Mouse (Mus musculus) midbrain, embryonic 16.5 days (tissue): Measurements from ENCODE around the gene Cdon. TPM values are rescaled to one million over a fixed set of nuclear protein-coding genes. Genes with fewer than 3 reads are reported as not detected.

Experiments
- ATAC-seq: fragments of 200-750 bp; cut with Nextera tagmentation; 2 replicates; pipeline ENCODE4 v1.8.0; 2017; ENCODE audit warnings: moderate TSS enrichment
- H3K27ac ChIP-seq: fragments of 300-500 bp; sonication (generic); 2 replicates; pipeline ENCODE4 v1.5.1; 2014; ENCODE audit warnings: mild to moderate bottlenecking, low read length, mixed read lengths
- H3K27me3 ChIP-seq: fragments of 300-500 bp; sonication (generic); 2 replicates; pipeline ENCODE4 v1.6.1; 2014; ENCODE audit warnings: low read depth, low read length, mixed read lengths; ENCODE audit not compliant: control insufficient read depth, insufficient read depth
- H3K36me3 ChIP-seq: fragments of 300-500 bp; sonication (generic); 2 replicates; pipeline ENCODE4 v1.6.1; 2014; ENCODE audit warnings: mild to moderate bottlenecking, low read length, moderate library complexity, mixed read lengths; ENCODE audit not compliant: control insufficient read depth, insufficient read depth
- H3K4me1 ChIP-seq: fragments of 300-500 bp; sonication (generic); 2 replicates; pipeline ENCODE4 v1.6.1; 2014; ENCODE audit warnings: mild to moderate bottlenecking, low read length, mixed read lengths; ENCODE audit not compliant: control insufficient read depth, insufficient read depth
- H3K4me2 ChIP-seq: fragments of 300-500 bp; sonication (generic); 2 replicates; pipeline ENCODE4 v1.6.1; 2014; ENCODE audit warnings: mild to moderate bottlenecking, low read length, mixed read lengths
- H3K4me3 ChIP-seq: fragments of 300-500 bp; sonication (generic); 2 replicates; pipeline ENCODE4 v1.5.1; 2014; ENCODE audit warnings: low read depth, mild to moderate bottlenecking, low read length, moderate library complexity, mixed read lengths
- H3K9ac ChIP-seq: fragments of 300-500 bp; sonication (generic); 2 replicates; pipeline ENCODE4 v1.6.1; 2014; ENCODE audit warnings: low read depth, low read length, mixed read lengths
- H3K9me3 ChIP-seq: fragments of 300-500 bp; sonication (generic); replicated peaks from 2 replicates; pipeline ENCODE4 v1.6.1; 2014; ENCODE audit warnings: mild to moderate bottlenecking, low read length, mixed read lengths; ENCODE audit not compliant: control insufficient read depth, poor library complexity, severe bottlenecking
- WGBS: fragments of 180-500 bp; shearing (Covaris S2); extraction: QIAGEN DNeasy Blood & Tissue Kit; methylation state at CpG from one replicate; pipeline ENCODE4 v1.1.7; 2014; 5-methylcytosine and 5-hydroxymethylcytosine counted together
- polyA plus RNA-seq: library from polyadenylated mRNA; unstranded; fragments of >200 nt; fragmentation: Nextera tagmentation; extraction: Ambion mirVana; gene quantifications from 2 replicates; pipeline ENCODE4 v1.2.1, GENCODE M21; 2015

The Cdon gene
- polyA plus RNA-seq, 1 experiment from 2014 or later, result 2.1 TPM

DNA sequence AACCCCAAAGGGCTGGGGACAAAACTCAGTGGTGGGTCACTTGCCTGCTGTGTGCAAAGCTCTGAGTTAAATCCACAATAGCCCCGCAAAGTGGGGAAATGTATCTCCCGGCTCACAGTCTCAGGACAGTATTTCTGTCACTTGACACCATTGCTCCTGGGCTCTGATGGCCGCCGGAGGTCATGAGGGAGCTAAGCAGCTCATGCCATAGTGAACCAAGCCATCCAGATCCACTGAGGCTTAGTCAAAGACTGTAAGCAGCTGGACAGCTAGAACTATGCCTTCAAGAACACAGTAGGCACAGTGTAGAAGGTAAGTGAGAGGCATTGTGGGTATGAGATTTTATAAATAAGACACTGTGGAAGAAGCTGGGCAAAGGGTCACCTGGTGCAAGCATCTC is 74.0 kb downstream of the Cdon start:
- no peak overlapping the region for H3K9ac ChIP-seq
- no peaks in the 10 kb centered on the region for H3K9me3 ChIP-seq
- peaks cover 6% of the 10 kb centered on the region; the same call in 1 of the 2 replicates for H3K36me3 ChIP-seq
- WGBS, result 61% methylated on average over 4 of the region's 4 CpGs
- H3K4me3 ChIP-seq, result no peak overlapping the region
- no peak for ATAC-seq
- no peaks in the 10 kb centered on the region for H3K27me3 ChIP-seq
- H3K27ac ChIP-seq, result no peak overlapping the region
- H3K4me2 ChIP-seq, result no peak overlapping the region
- no peaks in the 10 kb centered on the region for H3K4me1 ChIP-seq

DNA sequence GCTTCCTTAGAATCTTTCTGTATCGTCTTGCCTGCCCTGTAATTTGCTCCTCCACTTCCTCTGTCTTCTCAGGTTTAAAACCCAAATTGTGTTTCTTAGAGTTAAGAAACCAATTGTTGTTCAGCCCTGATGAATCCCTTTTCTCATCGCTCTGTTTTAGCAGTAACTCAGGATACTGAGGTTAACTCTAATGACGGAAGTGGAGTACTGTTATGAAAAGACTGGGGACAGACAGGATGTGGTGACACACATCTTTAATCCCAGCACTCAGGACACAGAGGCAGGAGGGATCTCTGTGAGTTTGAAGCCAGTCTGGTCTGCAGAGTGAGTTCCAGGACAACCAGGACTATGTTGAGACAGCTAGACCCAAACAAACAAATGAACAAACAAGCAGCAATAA is 74.5 kb downstream of the Cdon start:
- no peak overlapping the region for H3K9ac ChIP-seq
- WGBS, result 64% methylated on average over 3 of the region's 3 CpGs
- no peak overlapping the region for H3K27ac ChIP-seq
- ATAC-seq, result no peak
- no peaks in the 10 kb centered on the region for H3K27me3 ChIP-seq
- H3K4me2 ChIP-seq, result no peak overlapping the region
- H3K9me3 ChIP-seq, result no peaks in the 10 kb centered on the region
- peaks cover 6% of the 10 kb centered on the region; the same call in 1 of the 2 replicates for H3K36me3 ChIP-seq
- no peak overlapping the region for H3K4me3 ChIP-seq
- no peaks in the 10 kb centered on the region for H3K4me1 ChIP-seq

GRCm38 (mm10) chr9:35499946-35500345 is 79.0 kb downstream of the Cdon start:
- WGBS, result 84% methylated on average over 6 of the region's 6 CpGs
- Histone ChIP-seq H3K36me3 (peaks cover 2% of the 10 kb centered on the region; the same call in 1 of the 2 replicates), H3K4me1 (no peaks in the 10 kb centered on the region), H3K9ac (no peak overlapping the region), H3K4me3 (no peak overlapping the region), H3K27me3 (no peaks in the 10 kb centered on the region), H3K4me2 (no peak overlapping the region), H3K9me3 (no peaks in the 10 kb centered on the region), H3K27ac (no peak overlapping the region)
- no peak for ATAC-seq

- H3K4me1 ChIP-seq, result no peaks in the 10 kb centered on the region
- WGBS, result 81% methylated on average over 10 of the region's 10 CpGs
- H3K27me3 ChIP-seq, result no peaks in the 10 kb centered on the region
- H3K4me2 ChIP-seq, result no peak overlapping the region
- no peak overlapping the region for H3K9ac ChIP-seq
- H3K9me3 ChIP-seq, result no peaks in the 10 kb centered on the region
- ATAC-seq, result no peak
- no peak overlapping the region for H3K4me3 ChIP-seq
- H3K27ac ChIP-seq, result no peak overlapping the region
- peaks cover 2% of the 10 kb centered on the region; the same call in 1 of the 2 replicates for H3K36me3 ChIP-seq
These were observed 81.6 kb downstream of the Cdon start for GRCm38 (mm10) chr9:35502361-35503000.

DNA sequence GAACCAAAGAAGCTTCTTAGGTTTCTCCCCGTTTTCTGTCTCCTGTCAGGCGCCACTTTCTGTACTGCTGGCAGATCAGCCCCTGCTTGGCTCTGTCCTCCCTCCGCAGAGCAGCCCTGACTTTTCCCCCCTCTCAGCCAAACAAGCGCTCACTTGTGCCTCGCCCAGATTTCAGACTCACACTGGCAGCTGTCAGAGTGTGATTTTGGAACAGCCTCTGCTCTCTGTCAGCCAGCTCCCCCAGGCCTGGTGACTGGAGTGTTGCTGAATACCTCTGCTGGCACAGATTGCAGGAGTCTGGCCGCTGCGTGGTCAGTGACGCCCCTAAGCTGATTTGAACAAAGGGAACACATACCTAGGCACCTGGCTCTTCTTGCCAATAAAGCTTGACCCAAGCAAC is 87.3 kb downstream of the Cdon start:
- no peaks in the 10 kb centered on the region for H3K36me3 ChIP-seq
- H3K4me3 ChIP-seq, result no peak overlapping the region
- H3K9me3 ChIP-seq, result no peaks in the 10 kb centered on the region
- no peak overlapping the region for H3K4me2 ChIP-seq
- H3K9ac ChIP-seq, result no peak overlapping the region
- H3K27me3 ChIP-seq, result no peaks in the 10 kb centered on the region
- no peaks in the 10 kb centered on the region for H3K4me1 ChIP-seq
- H3K27ac ChIP-seq, result no peak overlapping the region
- ATAC-seq, result peak; percentile 57; the same call in 1 of the 2 replicates
- 44% methylated on average over 8 of the region's 8 CpGs for WGBS

GRCm38 (mm10) chr9:35513900-35514299 is 93.0 kb downstream of the Cdon start:
- Histone ChIP-seq H3K4me3 (no peak overlapping the region), H3K9me3 (no peaks in the 10 kb centered on the region), H3K4me1 (no peaks in the 10 kb centered on the region), H3K36me3 (no peaks in the 10 kb centered on the region), H3K9ac (no peak overlapping the region), H3K27me3 (no peaks in the 10 kb centered on the region), H3K4me2 (no peak overlapping the region), H3K27ac (no peak overlapping the region)
- WGBS, result 86% methylated on average over 4 of the region's 4 CpGs
- no peak for ATAC-seq

GRCm38 (mm10) chr9:35516182-35516581 is 95.3 kb downstream of the Cdon start:
- H3K9me3 ChIP-seq, result no peaks in the 10 kb centered on the region
- ATAC-seq, result no peak
- H3K27me3 ChIP-seq, result no peaks in the 10 kb centered on the region
- H3K4me3 ChIP-seq, result no peak overlapping the region
- no peaks in the 10 kb centered on the region for H3K4me1 ChIP-seq
- H3K36me3 ChIP-seq, result no peaks in the 10 kb centered on the region
- no peak overlapping the region for H3K27ac ChIP-seq
- no peak overlapping the region for H3K4me2 ChIP-seq
- 81% methylated on average over 5 of the region's 5 CpGs for WGBS
- no peak overlapping the region for H3K9ac ChIP-seq

DNA sequence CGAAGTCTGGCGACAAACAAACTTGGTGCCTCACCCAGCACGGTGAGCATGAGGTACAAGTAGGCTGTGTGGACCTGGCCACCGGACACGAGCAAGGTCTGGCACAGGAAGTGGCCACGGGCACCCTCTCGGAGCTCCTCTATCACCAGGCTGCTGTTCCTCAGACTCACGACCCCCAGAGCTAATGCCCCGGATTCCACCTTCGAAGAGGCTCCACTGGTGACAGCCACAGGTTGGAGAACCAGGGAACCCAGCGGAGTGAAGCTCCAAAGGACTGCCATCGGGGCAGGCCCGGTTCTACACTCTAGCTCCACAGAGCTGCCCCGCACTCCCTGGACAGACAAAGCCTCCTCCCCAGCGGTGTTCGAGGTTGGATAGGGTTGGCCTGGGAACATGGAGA is 95.8 kb downstream of the Cdon start:
- no peak overlapping the region for H3K4me3 ChIP-seq
- H3K9me3 ChIP-seq, result no peaks in the 10 kb centered on the region
- H3K36me3 ChIP-seq, result no peaks in the 10 kb centered on the region
- H3K4me1 ChIP-seq, result no peaks in the 10 kb centered on the region
- no peak overlapping the region for H3K9ac ChIP-seq
- 97% methylated on average over 16 of the region's 16 CpGs for WGBS
- no peaks in the 10 kb centered on the region for H3K27me3 ChIP-seq
- H3K27ac ChIP-seq, result no peak overlapping the region
- no peak overlapping the region for H3K4me2 ChIP-seq
- ATAC-seq, result no peak

- Histone ChIP-seq H3K36me3 (no peaks in the 10 kb centered on the region), H3K4me3 (no peak within 1 kb of the TSS), H3K9me3 (no peaks in the 10 kb centered on the region), H3K9ac (no peak within 1 kb of the TSS), H3K27me3 (no peaks in the 10 kb centered on the region), H3K4me1 (peaks cover under 1% of the 10 kb centered on the region; the same call in 1 of the 2 replicates), H3K4me2 (no peak within 1 kb of the TSS), H3K27ac (no peak within 1 kb of the TSS)
- ATAC-seq, result no peak
- 73% methylated on average over 3 of the region's 3 CpGs for WGBS
These were observed 97.2 kb downstream of the Cdon start, which contains the start of gene Gm1113 for GRCm38 (mm10) chr9:35518169-35518568. TSS of gene Gm1113 (minus strand) at chr9:35518269.
